Mouse (Mus musculus): ENCODE measurements around the gene Slc5a4b.
"Not testable (repeated sequence)": the region's sequence is repeated elsewhere in the genome, so short reads cannot be mapped to it uniquely, and the experiment has no call there.

Gene Slc5a4b

GRCm38 (mm10) chr10:76110861-76111260, at the start of gene Slc5a4b:
Gene Slc5a4b (minus strand): TSS chr10:76110961.
- no peak for DNase-seq (ENCODE audit: low spot score)

- DNase-seq (ENCODE audit: low spot score) = no peak
Observed at GRCm38 (mm10) chr10:76158009-76158408, 47.2 kb upstream of the Slc5a4b start.

GRCm38 (mm10) chr10:76157528-76157927, 46.8 kb upstream of the Slc5a4b start:
- no peak for DNase-seq (ENCODE audit: low spot score)

- DNase-seq (ENCODE audit: low spot score) = no peak
Observed at GRCm38 (mm10) chr10:76155911-76156310, 45.1 kb upstream of the Slc5a4b start.

- DNase-seq (ENCODE audit: low spot score) = no peak
Observed at GRCm38 (mm10) chr10:76147278-76147677, 36.5 kb upstream of the Slc5a4b start, which contains the start of gene Slc5a4a. Gene Slc5a4a (plus strand): TSS chr10:76147451.

- no peak for DNase-seq (ENCODE audit: low spot score)
Observed at GRCm38 (mm10) chr10:76146846-76147245, 36.1 kb upstream of the Slc5a4b start.

- no peak for DNase-seq (ENCODE audit: low spot score)
Observed at GRCm38 (mm10) chr10:76136318-76136717, 25.6 kb upstream of the Slc5a4b start.

- DNase-seq (ENCODE audit: low spot score) = no peak
Observed at GRCm38 (mm10) chr10:76132506-76132905, 21.7 kb upstream of the Slc5a4b start.

GRCm38 (mm10) chr10:76121495-76121894, 10.7 kb upstream of the Slc5a4b start:
- no peak for DNase-seq (ENCODE audit: low spot score)

GRCm38 (mm10) chr10:76120124-76120711, 9.5 kb upstream of the Slc5a4b start:
- DNase-seq (ENCODE audit: low spot score) = no peak

GRCm38 (mm10) chr10:76118741-76119140, 8.0 kb upstream of the Slc5a4b start:
- no peak for DNase-seq (ENCODE audit: low spot score)

- DNase-seq (ENCODE audit: low spot score) = no peak
Observed at GRCm38 (mm10) chr10:76117966-76118365, 7.2 kb upstream of the Slc5a4b start.

GRCm38 (mm10) chr10:76097368-76097767, 13.4 kb downstream of the Slc5a4b start:
- no peak for DNase-seq (ENCODE audit: low spot score)

- DNase-seq (ENCODE audit: low spot score) = no peak
Observed at GRCm38 (mm10) chr10:76096580-76096979, 14.2 kb downstream of the Slc5a4b start.

GRCm38 (mm10) chr10:76077008-76077407, 33.8 kb downstream of the Slc5a4b start:
- DNase-seq (ENCODE audit: low spot score) = not testable (repeated sequence)

GRCm38 (mm10) chr10:76072080-76072479, 38.7 kb downstream of the Slc5a4b start:
- not testable (repeated sequence) for DNase-seq (ENCODE audit: low spot score)

GRCm38 (mm10) chr10:76067674-76068613, 42.8 kb downstream of the Slc5a4b start:
- DNase-seq (ENCODE audit: low spot score) = no peak

GRCm38 (mm10) chr10:76062439-76062838, 48.3 kb downstream of the Slc5a4b start:
- no peak for DNase-seq (ENCODE audit: low spot score)

GRCm38 (mm10) chr10:76051860-76052259, 58.9 kb downstream of the Slc5a4b start:
- no peak for DNase-seq (ENCODE audit: low spot score)

GRCm38 (mm10) chr10:76048967-76049366, 61.8 kb downstream of the Slc5a4b start:
- no peak for DNase-seq (ENCODE audit: low spot score)

- DNase-seq (ENCODE audit: low spot score) = no peak
Observed at GRCm38 (mm10) chr10:76047182-76047869, 63.4 kb downstream of the Slc5a4b start.

- DNase-seq (ENCODE audit: low spot score) = no peak
Observed at GRCm38 (mm10) chr10:76046754-76047153, 64.0 kb downstream of the Slc5a4b start.

- no peak for DNase-seq (ENCODE audit: low spot score)
Observed at GRCm38 (mm10) chr10:76045343-76045742, 65.4 kb downstream of the Slc5a4b start.
